Mouse (Mus musculus) ovary, adult 10 weeks (tissue): ENCODE data around the gene Exosc2. TPM values are rescaled to one million over a fixed set of nuclear protein-coding genes. Genes with fewer than 3 reads are reported as not detected.

Experiments used
- polyA plus RNA-seq: library from polyadenylated mRNA; stranded (reverse); fragments of 350-450 nt; fragmentation: Illumina TruSeq; extraction: RNeasy Lipid Tissue Mini Kit (QIAGEN cat#74804); gene quantifications from one replicate; pipeline ENCODE4 v1.2.3, GENCODE M21; 2014

Gene Exosc2
- polyA plus RNA-seq: 14.4 TPM

DNA sequence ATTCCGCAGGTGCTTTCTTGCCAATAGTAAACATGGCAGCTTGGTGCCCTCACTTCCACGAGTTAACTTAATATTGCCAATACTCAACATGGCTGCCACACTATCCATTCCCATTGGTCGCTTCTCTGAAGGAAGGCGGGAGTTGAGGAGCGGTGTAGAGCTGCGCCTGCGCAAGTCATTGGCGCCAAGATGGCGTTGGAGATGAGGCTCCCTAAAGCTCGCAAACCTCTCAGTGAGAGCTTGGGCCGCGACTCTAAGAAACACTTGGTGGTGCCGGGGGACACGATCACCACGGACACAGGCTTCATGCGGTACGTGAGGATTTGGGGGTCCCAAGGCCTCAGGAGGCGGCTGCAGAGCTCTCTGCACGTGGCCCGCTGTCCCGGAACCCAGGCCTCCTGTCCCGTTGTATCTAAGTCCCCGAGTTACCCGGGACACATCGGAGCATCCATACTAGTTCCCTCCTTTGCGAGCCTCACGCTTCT is at the start of gene Exosc2:
Exosc2 (plus strand) TSS at position 165 of the 485 bp plus-strand sequence.

DNA sequence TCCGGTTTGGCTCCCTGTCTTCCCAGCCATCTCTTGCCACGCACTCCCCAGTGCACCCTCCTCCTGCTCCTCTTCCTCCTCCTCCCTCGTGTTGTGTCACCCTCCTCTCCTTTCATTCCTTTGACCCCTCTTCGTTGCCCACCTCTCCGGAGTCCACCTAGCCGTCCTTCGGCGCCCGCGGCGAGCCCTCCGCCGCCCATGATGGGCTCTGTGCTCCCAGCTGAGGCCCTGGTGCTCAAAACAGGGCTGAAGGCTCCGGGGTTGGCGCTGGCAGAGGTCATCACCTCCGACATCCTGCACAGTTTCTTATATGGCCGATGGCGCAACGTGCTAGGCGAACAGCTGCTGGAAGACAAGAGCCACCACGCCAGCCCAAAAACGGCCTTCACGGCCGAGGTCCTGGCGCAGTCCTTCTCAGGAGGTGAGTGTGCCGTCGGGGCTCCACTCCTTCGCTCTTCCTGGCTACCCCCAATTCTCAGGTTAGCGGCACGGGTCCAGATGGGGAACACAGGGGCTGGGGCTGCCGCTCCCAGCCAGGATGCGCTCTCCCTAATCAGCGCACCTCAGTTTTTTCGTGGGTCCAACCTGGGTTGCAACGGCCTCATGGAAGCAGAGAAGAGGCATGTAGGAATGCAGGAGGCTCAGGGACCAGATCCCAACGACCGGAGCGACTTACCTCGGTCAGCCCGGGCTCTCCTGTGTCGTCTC is 30.5 kb upstream of the Exosc2 start, which contains the start of gene Prdm12:
Prdm12 (plus strand) TSS at position 137 of the 708 bp plus-strand sequence.

DNA sequence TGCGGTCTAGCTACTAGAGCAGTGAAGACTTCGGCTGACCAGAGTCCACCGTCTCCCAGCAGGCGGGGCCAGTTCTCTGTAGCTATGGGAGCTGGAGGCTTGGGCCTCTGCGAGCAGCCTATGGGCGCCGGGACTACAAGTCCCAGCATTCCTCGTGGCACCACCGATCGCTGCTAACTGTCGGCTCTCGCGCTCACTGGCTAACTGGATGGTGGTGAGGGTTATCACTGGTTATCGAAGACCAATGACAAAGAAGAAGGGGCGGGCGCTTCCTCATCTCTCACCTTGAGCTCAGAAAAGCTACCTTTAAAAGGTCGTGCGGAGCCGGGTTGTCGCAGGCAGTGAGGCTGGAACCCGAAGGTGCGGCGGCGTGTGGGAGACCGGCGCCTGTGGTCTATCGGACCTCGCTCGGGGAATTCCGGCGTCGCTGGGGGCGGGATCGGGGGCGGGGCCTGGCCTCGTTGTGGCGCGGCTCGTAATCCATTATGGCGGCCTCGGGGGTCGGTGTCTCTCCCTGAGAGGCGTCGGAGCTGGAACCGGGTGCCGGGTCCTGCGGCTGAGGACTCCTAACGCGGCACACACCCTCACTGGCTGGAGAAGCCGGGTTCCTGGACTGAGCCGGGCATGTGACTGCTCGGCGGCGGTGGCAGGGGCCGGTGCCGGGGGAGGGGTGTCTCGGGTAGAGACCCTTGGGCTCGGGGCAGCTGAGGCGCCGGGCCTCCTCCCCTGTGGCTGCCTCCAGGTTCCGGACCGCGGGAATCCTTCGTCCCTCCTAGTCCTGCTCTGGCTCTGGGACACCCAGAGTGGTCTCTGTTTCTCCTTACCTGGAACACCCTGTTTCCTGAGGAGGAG is 17.8 kb downstream of the Exosc2 start, which contains the start of gene Abl1:
Abl1 (plus strand) TSS at position 303 of the 852 bp plus-strand sequence.

Other genes with a start within 250 kb of the Exosc2 start
- 2.3 TPM for gene Ass1, start 200.5 kb upstream of the Exosc2 start, polyA plus RNA-seq
- 48.0 TPM for gene Fubp3, start 98.1 kb upstream of the Exosc2 start, polyA plus RNA-seq
- not detected for gene Prdm12, start 30.7 kb upstream of the Exosc2 start, polyA plus RNA-seq
- gene Abl1, start 17.7 kb downstream of the Exosc2 start, polyA plus RNA-seq: 61.8 TPM
- gene Qrfp, start 139.9 kb downstream of the Exosc2 start, polyA plus RNA-seq: not detected
- not detected for gene Fibcd1, start 175.3 kb downstream of the Exosc2 start, polyA plus RNA-seq
- gene Lamc3, start 216.6 kb downstream of the Exosc2 start, polyA plus RNA-seq: 1.1 TPM